Mouse (Mus musculus) midbrain, embryonic 14.5 days (tissue): ENCODE measurements around the gene Clock. TPM values are rescaled to one million over a fixed set of nuclear protein-coding genes. Genes with fewer than 3 reads are reported as not detected.

Source experiments
- ATAC-seq: fragments of 200-750 bp; cut with Nextera tagmentation; 2 replicates; pipeline ENCODE4 v1.8.0; 2017; ENCODE audit warnings: moderate number of reproducible peaks, moderate library complexity; ENCODE audit not compliant: low FRiP score, low TSS enrichment
- DNase-seq: peaks from one replicate; pipeline ENCODE4 v3.0.0-alpha.2; 2015
- H3K27ac ChIP-seq: fragments of 300-500 bp; sonication (generic); replicated peaks from 2 replicates; pipeline ENCODE4 v1.5.1; 2014; ENCODE audit warnings: mild to moderate bottlenecking, low read depth, low read length, moderate library complexity
- H3K27me3 ChIP-seq: fragments of 300-500 bp; sonication (generic); 2 replicates; pipeline ENCODE4 v1.6.1; 2014; ENCODE audit warnings: low read length, control low read depth, mixed read lengths; ENCODE audit not compliant: control insufficient read depth, insufficient read depth
- H3K36me3 ChIP-seq: fragments of 300-500 bp; sonication (generic); 2 replicates; pipeline ENCODE4 v1.6.1; 2014; ENCODE audit warnings: low read length, control low read depth; ENCODE audit not compliant: control insufficient read depth, insufficient read depth
- H3K4me1 ChIP-seq: fragments of 300-500 bp; sonication (generic); 2 replicates; pipeline ENCODE4 v1.6.1; 2014; ENCODE audit warnings: mild to moderate bottlenecking, antibody characterized with exemption, low read length, control low read depth; ENCODE audit not compliant: control insufficient read depth, insufficient read depth
- H3K4me2 ChIP-seq: fragments of 300-500 bp; sonication (generic); 2 replicates; pipeline ENCODE4 v1.6.1; 2014; ENCODE audit warnings: mild to moderate bottlenecking, low read length, moderate library complexity
- H3K4me3 ChIP-seq: fragments of 300-500 bp; sonication (generic); replicated peaks from 2 replicates; pipeline ENCODE4 v1.5.1; 2014; ENCODE audit warnings: low read depth, low read length
- H3K9ac ChIP-seq: fragments of 300-500 bp; sonication (generic); replicated peaks from 2 replicates; pipeline ENCODE4 v1.6.1; 2014; ENCODE audit warnings: mild to moderate bottlenecking, low read length, moderate library complexity
- H3K9me3 ChIP-seq: fragments of 300-500 bp; sonication (generic); 2 replicates; pipeline ENCODE4 v1.6.1; 2016; ENCODE audit warnings: low read length, control low read depth, mixed read lengths; ENCODE audit not compliant: control insufficient read depth
- WGBS: fragments of 180-500 bp; shearing (Covaris S2); extraction: QIAGEN DNeasy Blood & Tissue Kit; methylation state at CpG from one replicate; pipeline ENCODE4 v1.1.7; 2014; 5-methylcytosine and 5-hydroxymethylcytosine counted together
- polyA plus RNA-seq: library from polyadenylated mRNA; unstranded; fragments of >200 nt; fragmentation: Nextera tagmentation; extraction: Ambion mirVana; gene quantifications from 2 replicates; pipeline ENCODE4 v1.2.1, GENCODE M21; 2014

The Clock gene
- polyA plus RNA-seq, 1 experiment from 2014 or later, result 19.2 TPM

DNA sequence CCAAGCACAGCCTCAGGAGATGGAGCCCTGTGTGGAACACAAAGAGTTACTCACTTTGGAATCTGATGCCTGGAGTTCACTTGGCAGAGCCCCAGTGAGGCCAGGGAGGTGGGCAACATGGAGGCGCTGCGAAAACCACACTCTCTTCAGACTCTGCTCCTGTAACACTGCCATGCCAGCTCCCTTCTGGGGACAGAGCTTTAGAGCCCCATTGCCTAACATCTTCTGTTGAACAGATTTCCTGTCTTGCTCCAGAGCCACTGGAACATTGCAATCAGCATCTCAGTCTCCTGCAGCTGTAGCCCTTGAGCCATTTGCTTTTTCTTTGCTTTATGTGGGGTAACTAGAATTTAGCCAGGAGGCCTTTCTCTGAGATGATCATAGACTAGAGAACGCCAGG, 122.3 kb downstream of the Clock start:
- Histone ChIP-seq H3K27ac (no peak overlapping the region), H3K4me2 (no peak overlapping the region), H3K9ac (no peak overlapping the region), H3K27me3 (no peaks in the 10 kb centered on the region), H3K4me1 (peaks cover 17% of the 10 kb centered on the region), H3K36me3 (no peaks in the 10 kb centered on the region), H3K4me3 (no peak overlapping the region), H3K9me3 (no peaks in the 10 kb centered on the region)
- WGBS, result 77% methylated on average over 3 of the region's 3 CpGs
- DNase-seq (no peak), ATAC-seq (no peak)

DNA sequence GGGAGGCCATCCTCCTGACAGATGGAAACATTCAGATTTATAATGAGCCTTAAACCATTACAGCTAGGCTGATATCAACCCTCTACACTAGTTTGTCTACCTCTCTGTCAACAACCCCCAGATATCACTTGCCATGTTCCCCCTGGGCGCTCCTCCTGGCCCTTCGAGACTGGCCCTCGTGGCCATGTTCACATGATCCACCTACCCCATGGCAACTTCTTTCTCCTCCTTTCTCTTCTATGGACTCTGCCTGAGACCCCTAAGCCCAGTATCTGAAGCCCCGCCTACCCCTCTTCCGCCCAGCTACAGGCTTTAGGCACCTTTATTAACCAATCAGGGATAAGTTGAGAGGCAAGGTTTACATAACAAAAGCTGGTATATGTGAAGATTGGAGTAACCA, 124.8 kb downstream of the Clock start:
- H3K4me3 ChIP-seq, result no peak overlapping the region
- peaks cover 6% of the 10 kb centered on the region for H3K4me1 ChIP-seq
- H3K27ac ChIP-seq, result no peak overlapping the region
- no peaks in the 10 kb centered on the region for H3K36me3 ChIP-seq
- 88% methylated on average over 5 of the region's 5 CpGs for whole genome bisulfite sequencing
- no peaks in the 10 kb centered on the region for H3K27me3 ChIP-seq
- no peak overlapping the region for H3K4me2 ChIP-seq
- no peak overlapping the region for H3K9ac ChIP-seq
- H3K9me3 ChIP-seq, result no peaks in the 10 kb centered on the region
- DNase-seq, result no peak
- no peak for ATAC-seq

DNA sequence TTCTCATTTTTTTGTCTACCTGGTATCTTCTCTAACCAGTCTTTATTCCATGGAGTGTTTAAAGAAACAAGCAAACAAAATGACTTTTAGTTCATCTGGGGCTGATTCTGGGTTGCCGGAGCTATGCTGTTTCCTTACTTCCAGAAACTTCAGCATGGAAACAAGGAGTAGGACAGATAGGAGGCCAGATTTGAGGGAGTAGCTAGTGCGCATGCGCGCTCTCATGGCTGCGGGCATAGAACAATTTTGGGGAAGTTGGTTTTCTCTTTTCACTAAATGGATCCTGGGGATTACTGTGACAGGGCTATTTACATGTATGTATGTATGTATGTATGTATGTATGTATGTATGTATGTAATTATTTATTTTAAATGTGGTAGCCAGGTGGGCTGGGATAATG, 125.4 kb downstream of the Clock start:
- Histone ChIP-seq H3K27me3 (no peaks in the 10 kb centered on the region), H3K4me3 (no peak overlapping the region), H3K9me3 (no peaks in the 10 kb centered on the region), H3K4me2 (no peak overlapping the region), H3K27ac (no peak overlapping the region), H3K9ac (no peak overlapping the region), H3K36me3 (no peaks in the 10 kb centered on the region), H3K4me1 (0 out of 2 replicates have a peak, but pooled peaks cover 3% of the 10 kb centered on the region)
- WGBS, result 98% methylated on average over 5 of the region's 5 CpGs
- DNase-seq, result no peak
- ATAC-seq, result no peak

DNA sequence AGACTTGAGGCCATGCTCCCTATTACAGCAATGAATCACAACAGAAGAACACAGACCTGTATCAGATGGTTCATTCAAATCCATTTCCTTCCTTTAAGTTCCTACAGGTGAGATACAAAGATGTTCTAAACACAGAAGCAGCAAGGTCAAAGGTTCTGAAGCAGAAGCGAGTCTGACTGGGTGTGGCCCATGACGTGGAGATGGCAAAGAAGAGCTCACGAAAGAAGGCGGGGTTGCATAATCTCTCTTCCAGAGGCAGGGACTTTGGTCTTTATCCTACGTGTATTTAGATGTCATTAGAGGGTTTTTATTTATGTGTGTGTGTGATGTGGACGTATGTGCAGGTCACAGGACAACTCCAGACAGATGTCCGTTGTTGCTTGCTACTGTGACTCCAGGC, 126.9 kb downstream of the Clock start:
- H3K36me3 ChIP-seq, result no peaks in the 10 kb centered on the region
- no peak for DNase-seq
- H3K9me3 ChIP-seq, result no peaks in the 10 kb centered on the region
- no peak overlapping the region for H3K4me3 ChIP-seq
- no peaks in the 10 kb centered on the region for H3K27me3 ChIP-seq
- H3K4me1 ChIP-seq, result no peaks in the 10 kb centered on the region
- no peak for ATAC-seq
- H3K27ac ChIP-seq, result no peak overlapping the region
- H3K4me2 ChIP-seq, result no peak overlapping the region
- 86% methylated on average over 7 of the region's 7 CpGs for WGBS
- H3K9ac ChIP-seq, result no peak overlapping the region

DNA sequence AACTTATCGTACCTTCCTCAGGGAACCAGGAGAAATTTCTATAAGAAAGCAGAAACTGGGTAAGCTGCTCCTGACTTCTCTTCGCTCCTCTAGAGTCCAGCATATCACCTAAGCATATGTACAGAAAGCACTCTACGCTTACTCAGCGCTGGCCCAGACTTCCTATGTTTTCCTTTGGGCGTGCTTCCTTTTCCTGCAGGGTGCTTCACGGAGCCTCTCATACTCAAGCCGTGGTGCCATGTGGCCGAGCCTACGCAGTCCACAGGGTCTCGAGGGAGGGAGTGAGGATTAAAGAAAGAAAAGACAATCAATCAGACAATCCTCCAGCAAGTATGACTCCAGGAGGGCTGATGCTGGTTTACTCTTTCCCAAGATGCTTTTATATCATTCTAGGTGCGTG, 127.8 kb downstream of the Clock start:
- H3K27ac ChIP-seq, result no peak overlapping the region
- no peaks in the 10 kb centered on the region for H3K36me3 ChIP-seq
- 78% methylated on average over 11 of the region's 11 CpGs for whole genome bisulfite sequencing
- no peaks in the 10 kb centered on the region for H3K4me1 ChIP-seq
- H3K4me2 ChIP-seq, result no peak overlapping the region
- H3K27me3 ChIP-seq, result no peaks in the 10 kb centered on the region
- no peak for DNase-seq
- H3K4me3 ChIP-seq, result no peak overlapping the region
- H3K9me3 ChIP-seq, result no peaks in the 10 kb centered on the region
- no peak for ATAC-seq
- no peak overlapping the region for H3K9ac ChIP-seq

DNA sequence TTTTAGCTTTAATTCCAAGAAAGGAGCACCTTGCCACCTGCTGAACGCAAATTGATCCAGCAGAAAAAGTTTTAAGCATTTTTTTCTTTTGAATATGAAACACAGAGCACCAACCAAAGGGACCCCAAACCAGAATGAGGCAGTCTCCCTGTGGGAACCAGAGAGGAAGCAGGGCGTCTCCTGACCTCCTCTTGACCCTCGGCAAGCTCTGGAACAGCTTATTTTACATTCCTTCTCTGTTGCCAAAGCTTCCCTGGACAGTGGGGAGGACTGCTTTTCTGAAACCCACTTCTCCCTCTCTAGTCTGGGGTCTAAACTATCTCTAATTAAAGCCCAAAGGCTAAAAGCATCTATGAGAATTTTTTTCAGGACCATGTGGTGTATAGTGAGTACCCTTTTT, 128.2 kb downstream of the Clock start:
- H3K36me3 ChIP-seq, result no peaks in the 10 kb centered on the region
- no peaks in the 10 kb centered on the region for H3K27me3 ChIP-seq
- DNase-seq (no peak), ATAC-seq (no peak)
- H3K4me2 ChIP-seq, result no peak overlapping the region
- 66% methylated on average over 3 of the region's 3 CpGs for WGBS
- no peaks in the 10 kb centered on the region for H3K9me3 ChIP-seq
- H3K9ac ChIP-seq, result no peak overlapping the region
- no peak overlapping the region for H3K27ac ChIP-seq
- H3K4me3 ChIP-seq, result no peak overlapping the region
- H3K4me1 ChIP-seq, result no peaks in the 10 kb centered on the region

DNA sequence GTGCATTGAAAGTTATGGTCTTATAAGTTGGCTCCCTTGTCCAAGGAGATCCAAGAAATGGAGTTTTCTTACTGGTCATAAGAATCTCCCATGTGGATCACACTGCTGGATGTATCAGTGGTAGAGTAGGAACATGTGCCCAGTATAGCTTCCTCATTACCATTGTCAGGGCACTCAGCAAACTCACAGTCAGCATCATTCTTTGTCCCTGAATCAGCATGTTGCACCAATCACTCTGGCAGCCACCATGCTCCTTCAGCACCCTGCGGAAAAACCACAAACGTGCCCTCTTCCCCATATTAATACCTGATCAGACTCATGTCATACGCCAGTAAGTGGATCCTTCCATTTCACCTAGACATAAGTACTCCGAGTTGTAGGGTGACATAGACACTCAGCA, 129.5 kb downstream of the Clock start:
- Histone ChIP-seq H3K4me3 (no peak overlapping the region), H3K27me3 (no peaks in the 10 kb centered on the region), H3K27ac (no peak overlapping the region), H3K4me2 (no peak overlapping the region), H3K4me1 (no peaks in the 10 kb centered on the region), H3K36me3 (no peaks in the 10 kb centered on the region), H3K9me3 (no peaks in the 10 kb centered on the region), H3K9ac (no peak overlapping the region)
- WGBS, result 92% methylated on average over 4 of the region's 4 CpGs
- DNase-seq (no peak), ATAC-seq (no peak)

DNA sequence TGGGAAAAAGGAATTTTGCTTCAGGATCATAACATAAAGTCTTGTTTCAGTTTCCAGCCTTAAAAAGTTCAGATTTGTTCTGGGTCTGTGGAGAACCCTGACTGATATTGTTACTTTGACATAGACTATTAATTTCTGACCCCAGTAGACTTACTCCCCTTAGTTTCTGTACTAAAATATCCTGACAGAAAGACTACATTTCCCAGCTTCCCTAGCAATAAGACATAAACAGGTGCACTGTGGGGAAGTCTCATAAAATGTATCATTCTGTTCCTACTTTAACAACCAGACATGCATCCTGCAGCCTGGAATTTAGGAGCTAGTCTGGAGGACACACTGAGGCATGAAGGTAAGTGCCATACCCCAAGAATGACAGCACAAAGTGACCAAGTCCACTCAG, 133.6 kb downstream of the Clock start:
- H3K9ac ChIP-seq, result no peak overlapping the region
- no peaks in the 10 kb centered on the region for H3K27me3 ChIP-seq
- ATAC-seq (no peak), DNase-seq (no peak)
- H3K4me2 ChIP-seq, result no peak overlapping the region
- H3K27ac ChIP-seq, result no peak overlapping the region
- H3K4me1 ChIP-seq, result no peaks in the 10 kb centered on the region
- H3K9me3 ChIP-seq, result no peaks in the 10 kb centered on the region
- no peak overlapping the region for H3K4me3 ChIP-seq
- no peaks in the 10 kb centered on the region for H3K36me3 ChIP-seq

DNA sequence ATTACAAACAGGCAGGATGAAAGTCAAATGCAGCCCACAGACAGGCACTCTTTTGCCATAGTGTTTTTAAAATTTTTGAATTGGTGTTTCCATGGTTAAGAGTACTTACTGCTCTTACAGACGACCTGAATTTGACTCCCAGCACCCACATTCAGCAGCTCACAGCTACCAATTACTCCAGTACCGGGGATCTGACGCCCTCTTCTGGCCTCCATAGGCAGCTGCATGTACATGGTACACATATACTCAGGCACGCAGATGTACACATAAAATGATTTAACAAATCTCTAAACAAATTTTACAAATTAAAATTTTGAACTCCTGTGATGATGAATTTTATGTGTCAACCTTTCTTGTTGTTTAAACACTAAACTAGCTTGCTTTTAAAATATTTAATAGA, 134.1 kb downstream of the Clock start:
- Histone ChIP-seq H3K27me3 (no peaks in the 10 kb centered on the region), H3K27ac (no peak overlapping the region), H3K4me1 (no peaks in the 10 kb centered on the region), H3K9ac (no peak overlapping the region), H3K36me3 (no peaks in the 10 kb centered on the region), H3K4me2 (no peak overlapping the region), H3K4me3 (no peak overlapping the region), H3K9me3 (no peaks in the 10 kb centered on the region)
- DNase-seq (no peak), ATAC-seq (no peak)
- WGBS, result 85% methylated on average over 4 of the region's 4 CpGs
